Mouse (Mus musculus) bone marrow, adult 2 months (tissue): ENCODE measurements around the gene Nkx2-3. TPM values are rescaled to one million over a fixed set of nuclear protein-coding genes. Genes with fewer than 3 reads are reported as not detected.
A peak's percentile ranks its signal among the peaks of the same experiment; 100 is the strongest.

ENCODE experiments used
- H3K27ac ChIP-seq: fragments of 200-500 bp; 2 replicates; pipeline ENCODE4 v1.5.1; 2012; ENCODE audit warnings: low read depth, mild to moderate bottlenecking, control low read depth, inconsistent platforms, low read length; ENCODE audit not compliant: control insufficient read depth, poor library complexity, insufficient read depth
- H3K4me1 ChIP-seq: fragments of 200-500 bp; 2 replicates; pipeline ENCODE4 v1.6.1; 2011; ENCODE audit warnings: low read length; ENCODE audit not compliant: control insufficient read depth, insufficient read depth
- H3K4me3 ChIP-seq: fragments of 200-500 bp; replicated peaks from 2 replicates; pipeline ENCODE3; 2011; ENCODE audit warnings: mild to moderate bottlenecking, low read depth, low read length, control low read depth; ENCODE audit not compliant: control insufficient read depth
- CTCF ChIP-seq: fragments of 200-500 bp; IDR thresholded peaks from 2 replicates; pipeline ENCODE4 v1.5.1; 2011; ENCODE audit warnings: low read length, control low read depth; ENCODE audit not compliant: control insufficient read depth, insufficient read depth
- POLR2A ChIP-seq: fragments of 200-500 bp; IDR thresholded peaks from 2 replicates; pipeline ENCODE4 v1.6.1; 2011; ENCODE audit warnings: low read depth, mild to moderate bottlenecking, control low read depth, low read length, borderline replicate concordance; ENCODE audit not compliant: control insufficient read depth
- WGBS: fragments of 180-500 bp; shearing (Covaris S2); methylation state at CpG from one replicate; pipeline ENCODE4 v1.1.7; 2018; 5-methylcytosine and 5-hydroxymethylcytosine counted together
- polyA plus RNA-seq: library from polyadenylated mRNA; stranded (reverse); fragments of >200 nt; gene quantifications from 2 replicates; pipeline ENCODE4 v1.2.4, GENCODE M21; 2011; ENCODE audit warnings: low replicate concordance; ENCODE audit not compliant: missing spikeins, insufficient read depth, insufficient read length

The Nkx2-3 gene
- polyA plus RNA-seq, 1 experiment: not detected

DNA sequence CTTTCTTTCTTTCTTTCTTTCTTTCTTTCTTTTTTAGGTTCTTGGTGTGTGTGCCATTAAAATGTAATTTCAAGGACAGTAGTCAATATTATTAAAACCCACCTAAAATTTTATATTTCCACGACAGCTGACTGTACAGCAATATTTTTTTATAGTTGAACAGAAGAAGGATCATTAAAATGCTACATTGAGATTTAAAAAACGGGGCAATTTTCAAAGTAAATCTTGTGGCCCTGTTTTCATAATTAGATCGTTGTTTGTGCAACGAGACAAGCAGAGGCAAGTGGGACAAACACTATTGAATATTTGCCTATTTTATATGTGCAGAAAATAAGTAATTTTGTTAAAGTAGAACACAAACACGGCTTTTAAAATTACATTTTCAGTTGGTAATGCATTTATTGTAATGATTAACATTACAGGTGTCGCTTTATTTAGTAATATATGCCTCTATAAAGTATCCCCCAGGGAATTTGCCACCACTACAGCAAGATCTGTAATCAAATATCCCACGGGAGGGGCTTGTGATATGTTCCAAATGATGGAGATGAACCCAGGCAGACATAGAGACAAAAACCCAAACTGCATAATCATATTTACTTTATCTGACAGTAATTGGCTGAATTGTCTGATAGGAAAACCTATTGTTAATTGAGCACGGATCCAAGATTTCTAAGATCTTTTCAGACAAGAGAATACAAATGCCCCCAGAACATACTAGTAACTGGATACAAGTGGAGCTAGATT is 3.2 kb upstream of the Nkx2-3 start:
- Histone ChIP-seq H3K4me1 (no peaks in the 10 kb centered on the region), H3K4me3 (no peak overlapping the region), H3K27ac (no peak overlapping the region)
- TF ChIP-seq POLR2A (no peak), CTCF (no peak)
- WGBS: 21% methylated on average over 8 of the region's 8 CpGs

DNA sequence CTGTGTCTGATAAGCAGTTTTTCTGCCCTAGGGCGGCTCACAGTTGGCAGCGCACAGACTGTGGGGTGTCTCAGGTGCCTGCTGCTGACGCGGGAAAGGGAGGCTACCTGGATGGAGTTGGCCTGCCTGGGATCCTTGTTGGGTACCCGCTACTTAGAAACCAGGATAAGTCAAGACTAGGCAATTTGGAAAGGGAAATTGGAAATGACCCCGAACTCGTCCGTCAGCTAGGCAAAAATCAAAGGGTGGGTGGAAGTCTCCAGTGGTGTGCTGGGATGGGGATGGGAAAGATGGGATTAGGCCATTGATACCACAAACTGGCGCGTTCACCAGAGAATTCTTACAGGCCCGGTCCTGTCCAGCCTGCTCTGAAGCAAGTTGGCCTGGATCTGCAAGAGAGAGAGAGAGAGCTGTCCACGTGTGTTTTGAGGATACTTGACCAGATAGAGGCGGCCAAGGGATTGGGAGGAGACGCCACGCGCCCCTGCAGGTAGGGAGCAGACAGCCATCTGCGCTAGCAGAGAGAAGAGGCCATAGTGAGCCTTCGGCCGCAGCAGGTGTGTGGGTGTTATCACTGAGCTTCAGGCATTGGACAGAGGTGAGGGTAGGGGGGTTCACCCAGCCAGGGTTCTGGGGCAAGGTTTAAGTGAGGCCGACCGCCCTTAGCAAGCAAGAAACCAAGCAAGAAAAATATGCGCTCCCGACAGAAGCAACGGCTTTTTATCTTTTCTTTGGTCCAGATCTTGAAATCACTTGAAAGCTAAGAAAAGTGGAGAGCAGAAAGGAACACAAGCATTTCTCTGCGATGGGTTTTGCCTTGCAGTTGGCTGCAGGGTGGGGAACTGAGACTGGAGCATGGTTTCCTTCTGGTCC is 2.4 kb upstream of the Nkx2-3 start:
- Histone ChIP-seq H3K4me1 (no peaks in the 10 kb centered on the region), H3K27ac (no peak overlapping the region), H3K4me3 (no peak overlapping the region)
- WGBS: 13% methylated on average over 25 of the region's 25 CpGs
- TF ChIP-seq POLR2A (no peak), CTCF (no peak)

DNA sequence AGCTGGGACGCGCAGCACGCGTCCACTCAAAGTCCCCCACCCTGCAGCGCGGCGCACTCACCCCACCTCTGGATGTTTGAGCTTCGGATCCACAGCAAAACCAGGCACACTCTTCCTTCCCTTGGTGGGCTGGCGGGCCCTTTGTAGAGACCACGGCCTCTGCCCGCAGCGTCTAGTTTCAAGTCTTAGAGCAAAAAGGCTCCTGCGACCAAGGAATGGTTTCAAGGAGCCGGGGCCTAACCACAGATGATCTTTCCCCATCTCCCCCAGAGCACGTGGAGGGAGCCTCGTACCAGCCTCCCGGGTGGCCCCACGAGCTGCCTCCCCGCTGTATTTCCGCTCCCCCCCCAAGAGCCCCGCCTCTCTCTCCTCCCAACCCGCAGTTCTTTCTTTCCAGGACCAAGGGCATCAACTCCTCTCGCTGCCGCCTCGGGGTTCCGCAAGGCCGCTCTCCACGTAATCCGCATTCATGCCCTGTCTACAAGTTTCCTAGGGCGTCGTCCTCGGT is 1.7 kb upstream of the Nkx2-3 start:
- under 1% methylated on average over 32 of the region's 32 CpGs for WGBS
- Histone ChIP-seq H3K27ac (no peak overlapping the region), H3K4me3 (no peak overlapping the region), H3K4me1 (no peaks in the 10 kb centered on the region)
- TF ChIP-seq POLR2A (no peak), CTCF (no peak)

DNA sequence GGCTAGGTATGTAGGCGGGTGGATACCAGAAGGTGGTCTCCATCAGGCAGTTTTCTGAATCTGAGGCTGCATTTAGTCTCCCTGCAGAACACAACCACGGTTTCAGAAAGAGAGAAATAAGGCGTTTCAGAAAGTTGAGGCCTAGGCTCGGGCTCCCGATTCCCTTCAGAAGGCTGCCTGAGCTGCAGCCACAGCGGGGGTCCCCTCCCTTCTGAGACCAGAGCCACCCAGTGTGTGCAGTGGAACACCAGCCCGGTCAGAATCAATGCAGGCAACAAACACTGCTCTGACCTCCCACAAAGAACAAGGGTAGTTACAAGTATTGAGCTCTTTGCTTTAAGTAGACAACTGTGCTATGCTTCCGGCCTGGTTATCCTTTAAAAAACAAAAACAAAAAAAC is 1.0 kb upstream of the Nkx2-3 start:
- TF ChIP-seq CTCF: no peak
- no peak for TF ChIP-seq POLR2A
- Histone ChIP-seq H3K4me1 (no peaks in the 10 kb centered on the region), H3K27ac (no peak overlapping the region), H3K4me3 (no peak overlapping the region)
- WGBS: 11% methylated on average over 8 of the region's 8 CpGs

DNA sequence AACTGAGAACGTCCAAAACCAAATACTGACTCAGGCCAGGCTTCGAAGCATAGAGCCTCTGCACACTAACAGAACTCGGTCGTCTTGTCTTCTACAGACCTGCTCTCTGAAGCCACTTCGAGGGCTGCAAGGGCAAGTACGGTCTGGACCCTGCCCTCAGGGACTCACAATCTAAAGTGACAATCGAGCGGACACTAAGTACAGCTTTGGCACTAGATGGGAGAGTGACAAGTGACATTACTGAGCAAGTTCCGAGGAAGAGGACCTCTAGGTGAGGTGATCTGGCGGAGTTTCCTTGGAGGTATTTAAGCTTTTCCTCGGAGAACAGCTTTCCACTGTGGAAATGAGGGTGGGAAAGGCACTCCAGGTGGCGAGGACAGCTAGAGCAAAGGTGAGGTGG is 564 bp upstream of the Nkx2-3 start:
- no peaks in the 10 kb centered on the region for H3K4me1 ChIP-seq
- WGBS: 23% methylated on average over 12 of the region's 12 CpGs
- no peak for TF ChIP-seq POLR2A
- TF ChIP-seq CTCF: no peak
- no peak overlapping the region for H3K27ac ChIP-seq
- no peak overlapping the region for H3K4me3 ChIP-seq

DNA sequence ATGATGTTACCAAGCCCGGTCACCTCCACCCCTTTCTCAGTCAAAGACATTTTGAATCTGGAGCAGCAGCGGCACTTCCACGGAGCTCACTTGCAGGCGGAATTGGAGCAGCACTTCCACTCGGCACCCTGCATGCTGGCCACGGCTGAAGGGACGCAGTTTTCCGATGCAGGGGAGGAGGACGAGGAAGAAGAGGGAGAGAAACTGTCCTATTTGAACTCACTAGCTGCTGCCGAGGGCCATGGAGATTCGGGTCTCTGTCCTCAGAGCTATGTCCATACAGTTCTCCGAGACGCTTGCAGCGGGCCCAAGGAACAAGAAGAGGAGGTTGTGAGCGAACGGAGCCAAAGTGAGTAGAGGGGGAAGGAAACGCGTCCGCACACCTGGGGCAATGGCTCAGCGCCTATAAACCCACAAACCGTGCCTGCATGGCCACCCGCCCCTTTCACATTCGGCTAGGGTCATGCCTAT is 411 bp downstream of the Nkx2-3 start:
- H3K4me1 ChIP-seq: no peaks in the 10 kb centered on the region
- H3K4me3 ChIP-seq: peak overlapping the region; percentile 7
- 1% methylated on average over 23 of the region's 23 CpGs for WGBS
- TF ChIP-seq CTCF: no peak
- TF ChIP-seq POLR2A: no peak
- H3K27ac ChIP-seq: no peak overlapping the region

DNA sequence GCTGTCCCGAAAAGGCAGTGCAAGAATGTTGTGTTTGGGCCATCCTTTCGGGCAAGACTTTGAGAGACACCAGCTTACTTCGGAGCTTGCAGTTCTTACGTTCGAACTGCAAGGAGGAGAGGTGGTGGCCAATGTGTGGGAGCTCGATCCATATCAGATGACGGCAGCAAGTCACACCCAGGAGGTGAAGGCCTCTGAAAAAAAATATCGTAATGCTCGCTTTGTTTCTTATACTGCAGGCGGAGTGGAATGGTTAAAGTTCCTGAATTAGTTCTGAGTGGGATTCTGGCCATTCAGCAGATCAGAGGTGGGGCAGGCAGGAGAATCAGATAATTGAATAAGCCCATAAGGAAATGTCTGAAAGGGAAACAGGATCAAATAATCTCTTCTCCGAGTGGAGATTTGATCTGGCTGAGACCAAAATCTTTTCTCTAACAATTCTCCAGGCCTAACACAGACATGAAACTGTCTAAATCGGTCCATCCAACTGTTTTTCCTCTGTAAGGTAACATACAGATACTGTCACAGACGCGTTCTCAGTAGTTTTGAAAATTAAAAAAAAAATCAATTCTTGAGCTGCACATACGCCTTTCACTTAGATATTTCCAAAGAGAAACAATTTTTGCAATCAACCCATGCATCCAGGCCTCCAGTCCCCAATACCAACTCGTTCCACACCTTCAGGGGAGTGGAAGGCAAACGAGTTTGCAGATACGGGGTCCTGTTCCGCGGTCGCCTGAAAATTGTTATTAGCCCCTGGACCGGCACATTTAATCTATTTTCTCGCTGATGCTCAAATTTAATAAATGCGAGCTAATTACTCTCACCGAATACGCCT is 1.4 kb downstream of the Nkx2-3 start:
- TF ChIP-seq CTCF: no peak
- TF ChIP-seq POLR2A: no peak
- H3K4me1 ChIP-seq: no peaks in the 10 kb centered on the region
- no peak overlapping the region for H3K27ac ChIP-seq
- H3K4me3 ChIP-seq: no peak overlapping the region
- WGBS: 5% methylated on average over 26 of the region's 26 CpGs
